Mouse (Mus musculus): ENCODE data around the gene Kcnn3.
A peak's percentile ranks its signal among the peaks of the same experiment; 100 is the strongest.

Kcnn3 gene

GRCm38 (mm10) chr3:89520618-89521502 lies 896 bp downstream of the Kcnn3 start:
- DNase-seq (ENCODE audit: low read depth) = no peak

GRCm38 (mm10) chr3:89521503-89521854 lies 1.5 kb downstream of the Kcnn3 start:
- DNase-seq (ENCODE audit: low read depth) = no peak

GRCm38 (mm10) chr3:89522450-89523128 lies 2.6 kb downstream of the Kcnn3 start:
- DNase-seq (ENCODE audit: low read depth) = peak; percentile 75

- no peak for DNase-seq (ENCODE audit: low read depth)
Observed at GRCm38 (mm10) chr3:89526298-89527090, 6.5 kb downstream of the Kcnn3 start.

- DNase-seq (ENCODE audit: low read depth) = no peak
Observed at GRCm38 (mm10) chr3:89529796-89530195, 9.8 kb downstream of the Kcnn3 start.

GRCm38 (mm10) chr3:89534566-89535097 lies 14.7 kb downstream of the Kcnn3 start:
- DNase-seq (ENCODE audit: low read depth) = peak; percentile 18

- no peak for DNase-seq (ENCODE audit: low read depth)
Observed at GRCm38 (mm10) chr3:89535147-89535546, 15.2 kb downstream of the Kcnn3 start.

GRCm38 (mm10) chr3:89539036-89539739 lies 19.2 kb downstream of the Kcnn3 start:
- DNase-seq (ENCODE audit: low read depth) = no peak

- no peak for DNase-seq (ENCODE audit: low read depth)
Observed at GRCm38 (mm10) chr3:89539740-89540370, 19.9 kb downstream of the Kcnn3 start.

- DNase-seq (ENCODE audit: low read depth) = no peak
Observed at GRCm38 (mm10) chr3:89540371-89540743, 20.4 kb downstream of the Kcnn3 start.

- no peak for DNase-seq (ENCODE audit: low read depth)
Observed at GRCm38 (mm10) chr3:89546951-89547350, 27.0 kb downstream of the Kcnn3 start.

- DNase-seq (ENCODE audit: low read depth) = no peak
Observed at GRCm38 (mm10) chr3:89548805-89549204, 28.8 kb downstream of the Kcnn3 start.

GRCm38 (mm10) chr3:89549488-89549887 lies 29.5 kb downstream of the Kcnn3 start:
- DNase-seq (ENCODE audit: low read depth) = no peak

GRCm38 (mm10) chr3:89551880-89552279 lies 31.9 kb downstream of the Kcnn3 start:
- DNase-seq (ENCODE audit: low read depth) = no peak

- no peak for DNase-seq (ENCODE audit: low read depth)
Observed at GRCm38 (mm10) chr3:89553432-89553831, 33.5 kb downstream of the Kcnn3 start.

GRCm38 (mm10) chr3:89553946-89554345 lies 34.0 kb downstream of the Kcnn3 start:
- no peak for DNase-seq (ENCODE audit: low read depth)

- DNase-seq (ENCODE audit: low read depth) = no peak
Observed at GRCm38 (mm10) chr3:89554587-89554986, 34.6 kb downstream of the Kcnn3 start.

- DNase-seq (ENCODE audit: low read depth) = no peak
Observed at GRCm38 (mm10) chr3:89557811-89558210, 37.8 kb downstream of the Kcnn3 start.

- no peak for DNase-seq (ENCODE audit: low read depth)
Observed at GRCm38 (mm10) chr3:89558972-89559910, 39.3 kb downstream of the Kcnn3 start.

GRCm38 (mm10) chr3:89561386-89561785 lies 41.4 kb downstream of the Kcnn3 start:
- DNase-seq (ENCODE audit: low read depth) = no peak
